Mouse (Mus musculus) retina, adult 2 months (tissue): ENCODE results near the gene Furin.

ENCODE experiments used
- DNase-seq: peaks from one replicate; pipeline ENCODE4 v3.0.0-alpha.2; 2012; ENCODE audit warnings: low read depth, low spot score

The Furin gene

GRCm38 (mm10) chr7:80405188-80405695, at the start of gene Furin:
Gene Furin (minus strand): TSS chr7:80405436.
- no peak for DNase-seq

GRCm38 (mm10) chr7:80454786-80455185, 49.5 kb upstream of the Furin start:
- DNase-seq = no peak

DNA sequence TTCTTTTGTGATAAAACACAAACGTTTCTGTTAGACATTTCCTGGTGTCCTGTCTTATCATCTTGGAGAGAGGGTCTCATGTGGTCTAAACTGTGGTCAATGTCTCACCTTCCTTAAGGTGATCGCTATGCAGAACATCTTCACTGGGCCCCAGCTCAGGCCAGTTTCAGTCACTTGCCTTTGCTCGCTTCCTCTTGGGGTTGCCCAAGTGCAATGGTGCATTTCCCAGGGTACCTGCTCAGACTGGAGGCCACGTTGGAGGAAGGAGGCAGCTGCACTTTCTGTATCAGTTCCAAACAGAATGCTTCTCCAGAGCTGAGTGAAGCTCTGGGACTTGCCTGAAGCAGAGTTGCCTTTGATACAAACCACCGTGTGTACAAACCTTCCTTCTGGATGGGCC, 48.8 kb upstream of the Furin start:
- DNase-seq = no peak

DNA sequence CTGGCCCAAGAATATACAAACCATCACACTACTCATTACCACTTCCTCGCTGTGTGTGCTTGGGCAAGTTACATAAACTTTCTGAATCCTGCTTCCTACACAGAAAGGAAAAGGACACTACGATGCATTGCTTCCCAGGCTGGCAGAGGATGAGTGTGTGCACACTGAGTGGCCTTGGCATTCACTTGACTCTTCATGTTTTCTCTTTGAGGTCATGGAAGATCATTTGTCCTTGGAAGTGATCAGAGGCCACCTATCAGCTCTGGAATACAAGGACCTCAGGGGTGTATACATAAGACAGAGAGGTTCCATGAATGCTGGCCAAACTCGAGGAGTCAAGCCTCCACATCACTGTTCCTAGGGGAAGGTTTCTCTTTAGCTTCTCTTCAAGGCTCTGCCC, 47.9 kb upstream of the Furin start:
- DNase-seq = no peak

DNA sequence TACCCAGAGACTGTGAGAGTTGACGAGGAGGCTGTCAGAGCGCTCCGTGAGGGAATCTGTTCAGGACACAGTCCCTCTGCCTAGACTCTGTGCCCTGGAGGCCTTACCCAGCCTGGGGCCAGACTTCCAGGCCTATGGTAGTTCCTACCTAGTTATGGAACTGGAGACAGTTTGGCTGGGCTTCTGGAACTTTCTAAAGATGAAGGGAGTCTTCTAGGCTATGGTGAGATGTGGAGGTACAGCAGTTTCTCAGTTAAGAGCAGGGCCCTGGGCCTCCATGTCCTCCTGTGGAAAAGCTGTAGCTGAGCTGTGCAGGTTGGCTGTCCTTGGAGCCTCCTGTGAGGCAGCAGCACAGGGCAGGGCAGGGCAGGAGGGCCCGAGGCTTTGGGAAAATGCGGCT, 47.0 kb upstream of the Furin start:
- DNase-seq = no peak

GRCm38 (mm10) chr7:80451550-80452232, 46.5 kb upstream of the Furin start:
- no peak for DNase-seq

GRCm38 (mm10) chr7:80450354-80450753, 45.1 kb upstream of the Furin start:
- DNase-seq = no peak

- DNase-seq = no peak
These were observed 44.4 kb upstream of the Furin start for GRCm38 (mm10) chr7:80449620-80450091.

DNA sequence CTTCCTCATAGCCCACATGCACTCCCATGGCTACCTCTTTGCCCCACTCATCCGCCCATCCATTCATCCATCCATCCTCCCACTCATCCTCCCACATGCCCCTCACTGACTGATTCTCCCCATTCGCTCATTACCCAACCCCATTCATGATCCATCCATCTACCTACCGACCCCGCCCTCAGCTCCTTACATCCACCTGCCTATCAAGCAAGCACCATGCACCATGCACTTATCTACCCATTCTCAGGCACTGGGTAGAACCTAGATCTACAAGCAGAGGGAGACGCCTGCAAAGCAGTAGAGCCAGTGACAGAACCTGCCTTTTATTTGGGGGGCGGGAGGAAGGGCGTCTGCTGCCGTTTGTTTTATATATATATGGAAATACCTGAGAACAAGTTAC, 42.1 kb upstream of the Furin start:
- DNase-seq = no peak

GRCm38 (mm10) chr7:80446221-80446878, 41.1 kb upstream of the Furin start:
- no peak for DNase-seq

DNA sequence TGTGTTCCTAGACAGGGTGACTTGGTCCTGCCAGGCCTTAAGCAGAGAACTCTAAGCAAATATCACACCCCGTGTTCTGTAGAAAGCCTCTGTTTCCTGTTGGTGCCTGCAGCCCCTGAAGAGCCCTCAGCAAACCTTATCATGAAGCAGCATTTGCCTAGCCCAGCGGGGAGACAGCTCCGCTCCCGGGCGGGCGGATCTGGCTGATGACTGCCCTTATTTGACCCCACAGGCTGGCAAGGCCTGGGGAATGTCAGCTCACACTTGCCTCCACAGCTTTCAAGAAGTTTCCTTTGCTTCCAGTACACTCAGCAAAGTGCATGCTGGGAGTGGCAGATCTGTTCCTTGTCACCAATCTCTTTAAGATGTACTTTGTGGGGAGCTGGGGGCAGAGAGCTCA, 40.3 kb upstream of the Furin start:
- DNase-seq = no peak

GRCm38 (mm10) chr7:80444401-80445249, 39.4 kb upstream of the Furin start:
- DNase-seq = no peak

DNA sequence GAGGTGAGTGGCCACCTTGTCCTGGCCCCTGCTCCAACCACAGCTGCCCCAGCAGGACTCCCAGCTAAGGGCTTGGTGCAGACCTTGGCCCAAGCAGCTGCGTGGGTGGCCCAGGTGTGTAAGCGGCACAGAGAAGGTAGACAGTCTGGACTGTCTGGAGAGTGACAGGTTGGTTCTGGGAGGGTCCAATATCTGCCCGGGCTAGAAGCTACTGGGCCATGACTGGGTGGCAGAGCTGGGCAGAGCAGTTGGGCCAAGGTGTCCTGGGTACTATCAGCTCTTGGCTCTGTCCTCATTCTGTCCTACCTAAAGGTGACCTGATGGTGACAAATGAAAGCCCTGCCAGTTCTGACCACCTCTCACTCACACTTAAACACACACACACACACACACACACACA, 37.9 kb upstream of the Furin start:
- no peak for DNase-seq

DNA sequence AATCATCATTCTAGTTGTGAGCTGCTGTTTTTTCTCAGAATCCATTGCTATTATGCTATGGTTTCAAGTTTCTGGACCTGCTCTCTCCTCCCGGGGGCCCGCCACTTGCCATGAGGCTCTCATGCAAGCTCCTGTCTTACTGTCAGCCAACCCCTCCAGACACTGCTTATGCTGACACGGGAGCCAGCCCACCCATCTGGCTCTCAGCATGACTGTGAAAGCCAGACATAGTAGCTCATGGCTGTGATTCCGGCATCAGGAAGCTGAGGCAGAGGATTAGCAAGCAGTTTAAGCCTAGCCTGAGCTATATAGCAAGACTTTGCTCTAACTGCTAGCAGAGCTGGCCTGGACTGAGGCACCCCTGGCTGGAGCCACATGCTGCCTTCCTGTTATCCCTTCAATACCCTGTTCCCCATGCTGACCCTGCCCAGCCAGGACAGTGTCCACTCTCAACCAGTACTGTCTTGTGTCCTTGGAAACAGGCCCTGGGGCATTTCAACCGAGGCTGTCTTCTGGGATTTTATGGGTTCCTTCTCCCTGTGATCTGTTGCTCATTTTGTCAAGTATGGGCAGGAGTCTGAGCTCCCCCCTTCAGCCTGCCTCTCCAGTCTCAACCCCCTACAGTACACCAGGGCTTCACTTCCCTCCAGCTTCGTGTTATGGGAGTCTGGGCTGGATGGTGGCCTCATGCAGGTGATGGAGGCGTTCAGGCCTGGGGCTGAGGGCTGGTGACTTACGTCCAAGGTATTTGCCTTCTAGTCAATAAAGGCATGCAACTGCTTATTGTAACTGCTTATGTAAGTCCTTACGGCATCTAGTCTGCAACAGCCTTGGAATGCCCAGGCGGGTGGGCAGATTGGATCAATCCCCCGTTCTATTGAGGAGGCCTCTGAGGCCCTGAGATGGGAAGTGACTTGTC, 37.0 kb upstream of the Furin start:
- DNase-seq = no peak

- no peak for DNase-seq
These were observed 35.4 kb upstream of the Furin start for GRCm38 (mm10) chr7:80440685-80441084.

DNA sequence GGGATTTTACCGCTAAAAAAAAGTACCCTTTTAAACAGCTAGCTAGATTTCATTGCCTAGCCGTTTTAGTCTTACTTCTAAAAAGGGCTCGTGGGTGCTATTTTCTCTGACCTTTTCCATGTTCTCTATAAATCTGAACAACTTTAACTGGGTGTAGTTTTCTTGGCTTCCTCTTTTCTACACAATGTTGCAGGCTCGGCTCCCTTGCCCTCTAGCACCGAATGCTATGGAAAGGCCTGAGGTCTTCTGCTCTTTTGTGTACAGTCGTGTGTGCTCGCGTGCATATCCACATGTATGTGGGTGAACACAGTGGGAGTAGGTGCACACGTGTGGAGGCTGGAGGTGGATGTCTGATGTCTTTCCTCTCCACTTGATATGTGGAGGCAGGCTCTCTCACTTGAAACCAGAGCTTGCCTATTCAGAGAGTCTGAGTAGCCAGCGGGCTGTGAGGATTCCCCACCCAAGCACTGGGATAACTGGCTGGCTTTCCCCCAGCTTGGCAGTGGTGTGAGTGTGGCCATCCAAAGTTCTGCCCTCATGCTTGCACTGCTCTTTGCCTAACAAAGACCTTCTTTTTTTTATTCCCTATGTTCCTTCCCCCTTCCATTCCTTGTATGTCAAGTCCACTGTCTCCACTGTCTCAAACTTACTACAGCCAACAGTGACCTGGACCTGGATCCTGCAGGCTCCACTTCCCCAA, 34.7 kb upstream of the Furin start:
- DNase-seq = no peak

DNA sequence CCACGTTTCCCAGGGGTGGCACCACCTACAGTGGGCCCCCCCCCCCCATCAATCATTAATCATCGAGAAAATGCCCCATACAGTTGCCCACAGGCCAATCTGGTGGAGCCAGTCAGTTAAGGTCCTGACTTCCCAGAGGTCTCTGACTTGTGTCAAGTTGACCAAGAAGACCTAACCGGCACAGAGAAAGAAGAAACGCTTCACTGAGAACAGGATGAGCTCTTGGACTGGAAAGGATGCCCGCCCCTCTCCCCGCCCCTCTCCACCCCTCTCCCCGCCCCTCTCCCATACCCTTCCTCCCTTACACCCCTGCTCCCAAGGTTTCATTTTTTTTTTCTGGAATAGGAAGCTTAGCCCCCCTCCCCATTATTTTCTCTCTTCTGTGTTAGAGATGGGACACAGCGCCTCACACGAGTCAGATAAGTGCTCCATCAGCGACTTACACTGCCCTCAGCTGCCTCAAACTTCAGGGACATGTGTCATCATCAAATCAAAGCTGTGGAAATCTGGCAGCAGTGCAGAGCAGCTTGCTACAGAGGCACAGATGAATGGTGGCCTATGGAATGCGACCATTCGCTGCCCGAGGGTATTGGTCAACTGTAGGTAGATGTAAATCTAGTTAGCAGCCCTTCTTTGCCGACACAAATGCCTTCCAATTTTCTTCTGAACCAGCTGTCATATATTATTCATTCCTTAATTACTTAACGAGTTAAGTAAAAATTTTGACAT, 34.0 kb upstream of the Furin start:
- DNase-seq = no peak

DNA sequence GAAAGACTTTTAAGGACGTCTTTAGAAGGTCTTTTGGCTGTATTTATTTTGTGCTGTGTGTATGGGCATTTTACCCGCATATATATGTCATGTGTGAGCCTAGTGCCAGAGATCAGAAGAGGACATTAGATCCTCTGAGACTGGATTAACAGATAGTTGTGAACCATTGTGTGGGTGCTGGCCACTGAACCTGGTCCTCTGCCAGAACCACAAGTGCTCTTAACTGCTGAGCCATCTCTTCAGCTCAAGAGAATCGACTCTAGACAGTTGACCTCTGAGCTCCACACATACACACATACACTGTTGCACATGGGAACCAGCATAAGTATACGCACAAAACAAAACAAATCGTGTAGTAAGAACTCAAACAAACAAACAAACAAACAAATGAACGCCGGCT, 31.3 kb upstream of the Furin start:
- DNase-seq = no peak

GRCm38 (mm10) chr7:80435594-80435993, 30.4 kb upstream of the Furin start:
- DNase-seq = no peak

DNA sequence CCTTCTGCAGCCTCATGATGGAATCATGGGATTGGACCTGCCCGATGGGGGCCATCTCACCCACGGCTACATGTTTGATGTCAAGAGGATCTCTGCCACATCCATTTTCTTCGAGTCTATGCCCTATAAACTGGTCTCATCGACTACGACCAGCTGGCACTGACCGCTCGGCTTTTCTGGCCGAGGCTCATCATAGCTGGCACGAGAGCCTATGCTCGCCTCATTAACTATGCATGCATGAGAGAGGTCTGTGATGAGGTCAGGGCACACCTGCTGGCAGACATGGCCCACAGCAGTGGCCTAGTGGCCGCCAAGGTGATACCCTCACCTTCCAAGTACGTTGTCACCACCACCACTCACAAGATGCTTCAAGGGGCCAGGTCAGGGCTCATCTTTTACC, 24.4 kb upstream of the Furin start:
- DNase-seq = no peak
